Mouse (Mus musculus) midbrain, postnatal 0 days (tissue): ENCODE measurements around the gene Gnai2. TPM values are rescaled to one million over a fixed set of nuclear protein-coding genes. Genes with fewer than 3 reads are reported as not detected.
"Not testable (repeated sequence)": the region's sequence is repeated elsewhere in the genome, so short reads cannot be mapped to it uniquely, and the experiment has no call there.

Experiments
- ATAC-seq: fragments of 200-750 bp; cut with Nextera tagmentation; 2 replicates; pipeline ENCODE4 v1.8.0; 2017; ENCODE audit warnings: moderate number of reproducible peaks, mild to moderate bottlenecking, moderate TSS enrichment, moderate library complexity; ENCODE audit not compliant: low FRiP score
- DNase-seq: peaks from one replicate; pipeline ENCODE4 v3.0.0-alpha.2; 2015; ENCODE audit warnings: low spot score
- H3K27ac ChIP-seq: fragments of 300-500 bp; sonication (generic); 2 replicates; pipeline ENCODE4 v1.5.1; 2014; ENCODE audit warnings: low read depth, mild to moderate bottlenecking, low read length, mixed read lengths
- H3K27me3 ChIP-seq: fragments of 300-500 bp; sonication (generic); 2 replicates; pipeline ENCODE4 v1.6.1; 2014; ENCODE audit warnings: low read length, control low read depth, mixed read lengths; ENCODE audit not compliant: insufficient read depth
- H3K36me3 ChIP-seq: fragments of 300-500 bp; sonication (generic); 2 replicates; pipeline ENCODE4 v1.6.1; 2014; ENCODE audit warnings: low read length, control low read depth, mixed read lengths; ENCODE audit not compliant: insufficient read depth
- H3K4me1 ChIP-seq: fragments of 300-500 bp; sonication (generic); 2 replicates; pipeline ENCODE4 v1.6.1; 2014; ENCODE audit warnings: mild to moderate bottlenecking, control low read depth, antibody characterized with exemption, low read length, mixed read lengths; ENCODE audit not compliant: insufficient read depth
- H3K4me2 ChIP-seq: fragments of 300-500 bp; sonication (generic); 2 replicates; pipeline ENCODE4 v1.6.1; 2014; ENCODE audit warnings: low read depth, mild to moderate bottlenecking, low read length, mixed read lengths; ENCODE audit not compliant: poor library complexity, severe bottlenecking
- H3K4me3 ChIP-seq: fragments of 300-500 bp; sonication (generic); 2 replicates; pipeline ENCODE4 v1.5.1; 2014; ENCODE audit warnings: low read depth, mild to moderate bottlenecking, low read length, moderate library complexity
- H3K9ac ChIP-seq: fragments of 300-500 bp; sonication (generic); replicated peaks from 2 replicates; pipeline ENCODE4 v1.6.1; 2014; ENCODE audit warnings: mild to moderate bottlenecking, low read length, moderate library complexity, mixed read lengths; ENCODE audit not compliant: poor library complexity, severe bottlenecking
- H3K9me3 ChIP-seq: fragments of 300-500 bp; sonication (generic); 2 replicates; pipeline ENCODE4 v1.6.1; 2016; ENCODE audit warnings: low read length, control low read depth
- CTCF ChIP-seq: IDR thresholded peaks from 2 replicates; pipeline ENCODE4 v1.5.1; 2016; ENCODE audit warnings: antibody characterized with exemption, mild to moderate bottlenecking
- WGBS: fragments of 180-500 bp; shearing (Covaris S2); extraction: QIAGEN DNeasy Blood & Tissue Kit; methylation state at CpG from one replicate; pipeline ENCODE4 v1.1.7; 2014; 5-methylcytosine and 5-hydroxymethylcytosine counted together
- polyA plus RNA-seq: library from polyadenylated mRNA; unstranded; fragments of >200 nt; fragmentation: Nextera tagmentation; extraction: Ambion mirVana; gene quantifications from 2 replicates; pipeline ENCODE4 v1.2.1, GENCODE M21; 2015
- total RNA-seq: library from RNA; depleted of rRNA; stranded (reverse); fragments of >200 nt; gene quantifications from 2 replicates; pipeline ENCODE4 v1.2.3, GENCODE M21; 2014

The Gnai2 gene
- total and polyA plus RNA-seq, 2 experiments from 2014 or later = 241 to 264 TPM

GRCm38 (mm10) chr9:107577871-107578270 is 57.3 kb downstream of the Gnai2 start:
- ATAC-seq (no peak), DNase-seq (no peak)
- WGBS = 92% methylated on average over 10 of the region's 10 CpGs
- H3K36me3 ChIP-seq = no peaks in the 10 kb centered on the region
- H3K4me2 ChIP-seq = no peak overlapping the region
- 0 out of 2 replicates have a peak, but pooled peaks cover 11% of the 10 kb centered on the region for H3K4me1 ChIP-seq
- H3K4me3 ChIP-seq = no peak overlapping the region
- TF ChIP-seq CTCF = no peak
- no peaks in the 10 kb centered on the region for H3K9me3 ChIP-seq
- no peak overlapping the region for H3K9ac ChIP-seq
- no peak overlapping the region for H3K27ac ChIP-seq
- H3K27me3 ChIP-seq = no peaks in the 10 kb centered on the region

- 24% methylated on average over 16 of the region's 16 CpGs for WGBS
- Histone ChIP-seq H3K4me2 (peak within 1 kb of the TSS; percentile 29), H3K4me3 (no peak within 1 kb of the TSS; the same call in 1 of the 2 replicates), H3K9me3 (no peaks in the 10 kb centered on the region), H3K36me3 (peaks cover 7% of the 10 kb centered on the region), H3K9ac (no peak within 1 kb of the TSS), H3K27ac (peak within 1 kb of the TSS; percentile 13), H3K27me3 (no peaks in the 10 kb centered on the region), H3K4me1 (0 out of 2 replicates have a peak, but pooled peaks cover 7% of the 10 kb centered on the region)
- no peak for TF ChIP-seq CTCF
- peak; percentile 64 for ATAC-seq
- DNase-seq = peak; percentile 79
Observed at GRCm38 (mm10) chr9:107576357-107577107, 58.6 kb downstream of the Gnai2 start, which contains the start of gene Hyal1. TSS of gene Hyal1 (plus strand) at chr9:107576927.

GRCm38 (mm10) chr9:107575579-107576356 is 59.4 kb downstream of the Gnai2 start:
- Histone ChIP-seq H3K9me3 (no peaks in the 10 kb centered on the region), H3K36me3 (peaks cover 14% of the 10 kb centered on the region), H3K4me2 (no peak overlapping the region), H3K27me3 (no peaks in the 10 kb centered on the region), H3K4me1 (peaks cover 9% of the 10 kb centered on the region; the same call in 1 of the 2 replicates), H3K4me3 (no peak overlapping the region), H3K9ac (no peak overlapping the region), H3K27ac (no peak overlapping the region)
- no peak for TF ChIP-seq CTCF
- ATAC-seq (no peak), DNase-seq (no peak)
- WGBS = 88% methylated on average over 14 of the region's 14 CpGs

GRCm38 (mm10) chr9:107573774-107574173 is 61.4 kb downstream of the Gnai2 start:
- H3K9me3 ChIP-seq, H3K4me2 ChIP-seq, H3K27me3 ChIP-seq, H3K4me3 ChIP-seq, H3K27ac ChIP-seq, H3K9ac ChIP-seq, ATAC-seq, DNase-seq: not testable (repeated sequence)
- Histone ChIP-seq H3K4me1 (peaks cover 12% of the 10 kb centered on the region; the same call in 1 of the 2 replicates), H3K36me3 (peaks cover 15% of the 10 kb centered on the region)
- TF ChIP-seq CTCF = 0 out of 2 replicates have a peak, but pooled peaks have one; percentile 11
- WGBS = 84% methylated on average over 6 of the region's 6 CpGs

- Histone ChIP-seq H3K4me1 (peaks cover 20% of the 10 kb centered on the region), H3K4me3 (no peak overlapping the region), H3K4me2 (no peak overlapping the region), H3K27ac (no peak overlapping the region), H3K9ac (no peak overlapping the region), H3K9me3 (no peaks in the 10 kb centered on the region), H3K27me3 (no peaks in the 10 kb centered on the region), H3K36me3 (peaks cover 15% of the 10 kb centered on the region)
- DNase-seq (no peak), ATAC-seq (no peak)
- TF ChIP-seq CTCF = no peak
- 100% methylated on average over 2 of the region's 2 CpGs for WGBS
Observed at GRCm38 (mm10) chr9:107572327-107572662, 62.9 kb downstream of the Gnai2 start.
